Mouse (Mus musculus): ENCODE results near the gene Nmnat2.

The Nmnat2 gene

GRCm38 (mm10) chr1:152954821-152955523 lies at the start of gene Nmnat2:
Gene Nmnat2, plus strand, starts transcription at chr1:152954993.
- DNase-seq (ENCODE audit: low spot score), result peak; percentile 72

- DNase-seq (ENCODE audit: low spot score), result no peak
Observed at GRCm38 (mm10) chr1:152913483-152914460, 41.0 kb upstream of the Nmnat2 start.

GRCm38 (mm10) chr1:152915766-152916165 lies 39.0 kb upstream of the Nmnat2 start:
- DNase-seq (ENCODE audit: low spot score), result no peak

GRCm38 (mm10) chr1:152916936-152917335 lies 37.9 kb upstream of the Nmnat2 start:
- no peak for DNase-seq (ENCODE audit: low spot score)

- no peak for DNase-seq (ENCODE audit: low spot score)
Observed at GRCm38 (mm10) chr1:152917626-152918025, 37.2 kb upstream of the Nmnat2 start.

GRCm38 (mm10) chr1:152921786-152922185 lies 33.0 kb upstream of the Nmnat2 start:
- DNase-seq (ENCODE audit: low spot score), result no peak

GRCm38 (mm10) chr1:152933962-152934361 lies 20.8 kb upstream of the Nmnat2 start:
- no peak for DNase-seq (ENCODE audit: low spot score)

- DNase-seq (ENCODE audit: low spot score), result no peak
Observed at GRCm38 (mm10) chr1:152935476-152935875, 19.3 kb upstream of the Nmnat2 start.

- no peak for DNase-seq (ENCODE audit: low spot score)
Observed at GRCm38 (mm10) chr1:152936365-152936764, 18.4 kb upstream of the Nmnat2 start.

GRCm38 (mm10) chr1:152942977-152943376 lies 11.8 kb upstream of the Nmnat2 start:
- no peak for DNase-seq (ENCODE audit: low spot score)

- no peak for DNase-seq (ENCODE audit: low spot score)
Observed at GRCm38 (mm10) chr1:152954167-152954566, 626 bp upstream of the Nmnat2 start.

GRCm38 (mm10) chr1:152955564-152956211 lies 895 bp downstream of the Nmnat2 start:
- peak; percentile 23 for DNase-seq (ENCODE audit: low spot score)

GRCm38 (mm10) chr1:152956221-152956620 lies 1.4 kb downstream of the Nmnat2 start:
- DNase-seq (ENCODE audit: low spot score), result peak; percentile 24

- DNase-seq (ENCODE audit: low spot score), result no peak
Observed at GRCm38 (mm10) chr1:152964344-152964743, 9.6 kb downstream of the Nmnat2 start.

GRCm38 (mm10) chr1:152966222-152966621 lies 11.4 kb downstream of the Nmnat2 start:
- DNase-seq (ENCODE audit: low spot score), result no peak

- DNase-seq (ENCODE audit: low spot score), result no peak
Observed at GRCm38 (mm10) chr1:152966686-152967085, 11.9 kb downstream of the Nmnat2 start.

GRCm38 (mm10) chr1:152969081-152969480 lies 14.3 kb downstream of the Nmnat2 start:
- no peak for DNase-seq (ENCODE audit: low spot score)

GRCm38 (mm10) chr1:152972957-152973356 lies 18.2 kb downstream of the Nmnat2 start:
- DNase-seq (ENCODE audit: low spot score), result no peak

- DNase-seq (ENCODE audit: low spot score), result no peak
Observed at GRCm38 (mm10) chr1:152973421-152973820, 18.6 kb downstream of the Nmnat2 start.

- DNase-seq (ENCODE audit: low spot score), result no peak
Observed at GRCm38 (mm10) chr1:152973861-152974260, 19.1 kb downstream of the Nmnat2 start.

GRCm38 (mm10) chr1:152975144-152975543 lies 20.4 kb downstream of the Nmnat2 start:
- DNase-seq (ENCODE audit: low spot score), result no peak

- DNase-seq (ENCODE audit: low spot score), result no peak
Observed at GRCm38 (mm10) chr1:152978700-152979099, 23.9 kb downstream of the Nmnat2 start.
